Mouse (Mus musculus) liver, adult 2 months (tissue): ENCODE measurements at regions not wholly inside any gene's neighbourhood (a gene's known extent, or its start where the extent isn't known, plus 50 kb on each side); places are given as distances from the start of the nearest gene placed in this dataset.

Experiments
- DNase-seq: peaks from one replicate; pipeline ENCODE4 v3.0.0-alpha.2; 2011; ENCODE audit warnings: low read depth, low spot score; ENCODE audit errors: extremely low read depth
- H3K27ac ChIP-seq: fragments of 200-500 bp; replicated peaks from 2 replicates; pipeline ENCODE4 v1.5.1; 2012; ENCODE audit warnings: low read depth, mild to moderate bottlenecking, control low read depth, inconsistent platforms, low read length; ENCODE audit not compliant: insufficient read depth
- H3K27me3 ChIP-seq: fragments of 200-500 bp; 2 replicates; pipeline ENCODE4 v1.6.1; 2012; ENCODE audit warnings: mild to moderate bottlenecking, moderate library complexity, low read length, inconsistent platforms; ENCODE audit not compliant: control insufficient read depth, insufficient read depth
- H3K36me3 ChIP-seq: fragments of 200-500 bp; 2 replicates; pipeline ENCODE4 v1.6.1; 2012; ENCODE audit warnings: low read length, inconsistent platforms; ENCODE audit not compliant: control insufficient read depth, insufficient read depth
- H3K4me1 ChIP-seq: fragments of 200-500 bp; 2 replicates; pipeline ENCODE4 v1.6.1; 2011; ENCODE audit warnings: low read length; ENCODE audit not compliant: control insufficient read depth, insufficient read depth
- H3K4me3 ChIP-seq: fragments of 200-500 bp; 2 replicates; pipeline ENCODE4 v1.5.1; 2011; ENCODE audit warnings: low read depth, mild to moderate bottlenecking, control low read depth, low read length, moderate library complexity; ENCODE audit not compliant: insufficient read depth
- H3K79me2 ChIP-seq: fragments of 200-500 bp; 2 replicates; pipeline ENCODE4 v1.6.1; 2012; ENCODE audit warnings: inconsistent platforms, mild to moderate bottlenecking, low read length, moderate library complexity; ENCODE audit not compliant: control insufficient read depth, insufficient read depth
- H3K9ac ChIP-seq: fragments of 200-500 bp; 2 replicates; pipeline ENCODE4 v1.6.1; 2012; ENCODE audit warnings: low read depth, mild to moderate bottlenecking, control low read depth, inconsistent platforms, low read length
- CTCF ChIP-seq: fragments of 200-500 bp; IDR thresholded peaks from 2 replicates; pipeline ENCODE4 v1.5.1; 2011; ENCODE audit warnings: low read depth, low read length, control low read depth
- POLR2A ChIP-seq: fragments of 200-500 bp; IDR thresholded peaks from 2 replicates; pipeline ENCODE4 v1.6.1; 2011; ENCODE audit warnings: low read length, control low read depth; ENCODE audit not compliant: insufficient read depth; ENCODE audit errors: extremely low read depth
- WGBS: fragments of 180-500 bp; shearing (Covaris S2); methylation state at CpG from one replicate; pipeline ENCODE4 v1.1.7; 2018; 5-methylcytosine and 5-hydroxymethylcytosine counted together

DNA sequence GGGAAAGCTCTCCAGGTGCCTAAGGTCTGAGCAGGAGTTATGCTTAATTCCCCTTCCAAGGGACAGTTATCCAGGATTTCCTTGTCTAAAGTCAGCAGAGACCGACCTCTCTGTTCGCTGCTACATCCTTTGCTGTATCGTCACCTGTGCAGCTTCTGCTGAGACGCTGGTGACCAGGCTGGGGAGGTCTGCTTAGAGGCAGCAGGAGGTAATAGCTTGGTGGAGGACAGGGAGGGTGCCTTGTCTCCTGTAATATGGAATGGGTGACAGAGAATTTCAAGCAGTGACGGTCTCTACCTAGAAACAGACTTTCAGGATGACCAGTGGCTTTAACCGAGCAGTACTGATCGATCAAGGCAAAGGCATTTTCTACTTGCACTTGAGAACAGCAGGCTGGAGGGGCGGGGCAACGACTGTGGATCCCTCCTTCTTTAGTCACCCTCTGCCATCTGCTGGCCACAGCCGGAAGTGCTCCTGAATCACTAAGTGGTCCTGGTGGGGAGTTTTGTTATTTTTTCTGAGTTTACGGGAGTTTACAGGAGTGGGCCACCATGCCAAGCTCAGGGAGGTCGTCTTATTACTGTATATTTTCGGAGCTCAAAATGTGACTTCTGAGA, 50.7 kb upstream of the Smyd2 start:
- TF ChIP-seq POLR2A = no peak
- TF ChIP-seq CTCF = peak; percentile 91
- 0 out of 2 replicates have a peak, but pooled peaks cover 1% of the 10 kb centered on the region for H3K4me1 ChIP-seq
- no peaks in the 10 kb centered on the region for H3K79me2 ChIP-seq
- H3K27ac ChIP-seq = no peak overlapping the region
- H3K27me3 ChIP-seq = no peaks in the 10 kb centered on the region
- no peaks in the 10 kb centered on the region for H3K36me3 ChIP-seq
- WGBS = 12% methylated on average over 13 of the region's 13 CpGs
- H3K4me3 ChIP-seq = no peak overlapping the region
- DNase-seq = peak; percentile 75
- no peak overlapping the region for H3K9ac ChIP-seq
